Mouse (Mus musculus) layer of hippocampus, adult 6 months (tissue): Measurements from ENCODE around the gene Akap4. TPM values are rescaled to one million over a fixed set of nuclear protein-coding genes. Genes with fewer than 3 reads are reported as not detected.

Experiments used
- long read RNA-seq, 2 experiments: library from polyadenylated mRNA; unstranded; transcript quantifications; one replicate each; pipeline ENCODE4 v2.0.0; 2019 to 2020
- polyA plus RNA-seq: library from polyadenylated mRNA; unstranded; fragments of <200 nt; fragmentation: Nextera tagmentation; gene quantifications from 2 replicates; pipeline ENCODE4 v1.2.3, GENCODE M21; 2021

Akap4 gene
- polyA plus RNA-seq: not detected in 2 replicates
- long read RNA-seq, experiment 1: 0 reads
- long read RNA-seq, experiment 2: 0 reads

DNA sequence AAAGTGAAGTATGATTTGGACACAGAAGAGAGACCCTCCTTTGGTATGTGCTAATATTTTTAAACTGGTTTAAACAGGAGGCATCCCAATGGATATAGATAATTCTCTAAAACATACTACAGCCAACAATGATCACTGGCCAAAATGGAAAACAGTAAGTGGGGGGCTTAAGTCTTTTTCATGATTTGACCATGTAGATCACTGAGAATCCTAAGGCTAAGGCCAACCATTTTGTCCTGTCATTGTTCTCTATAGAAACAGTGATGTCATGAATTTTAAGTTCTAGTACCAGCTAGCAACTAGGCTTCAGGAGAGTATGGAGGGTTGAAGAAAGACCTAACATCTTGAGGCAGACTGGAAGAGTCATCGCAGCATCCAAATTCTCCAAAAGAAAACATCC is at the start of gene Akap4:
Gene Akap4 (plus strand): TSS at position 301 of the 400 bp plus-strand sequence.

DNA sequence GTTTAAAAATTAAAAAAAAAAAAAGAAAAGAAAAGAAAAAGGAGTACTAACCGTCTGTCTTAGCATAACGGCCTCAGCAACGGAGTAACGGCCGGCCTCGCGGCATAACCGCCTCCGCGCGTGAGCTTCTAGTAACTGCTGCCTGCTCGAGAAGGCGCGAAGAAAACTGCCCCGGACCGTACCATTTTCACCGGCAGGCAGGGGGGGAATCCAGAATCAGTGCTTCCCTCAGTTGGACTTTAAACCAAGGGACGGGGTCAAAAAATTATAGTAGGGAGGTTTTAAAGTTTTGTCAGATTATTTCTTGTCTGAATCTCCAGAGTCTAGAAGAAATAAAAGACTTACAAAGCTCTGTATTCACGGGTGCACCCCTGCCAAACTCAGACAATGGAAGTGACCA is 25.8 kb upstream of the Akap4 start, which contains the start of gene Ccnb3:
Gene Ccnb3 (minus strand): TSS at position 101 of the 400 bp plus-strand sequence.

Other genes starting within 250 kb of the Akap4 start
- gene Ccnb3, start 25.9 kb upstream of the Akap4 start, polyA plus RNA-seq: not detected in 2 replicates